Mouse (Mus musculus) megakaryocyte, embryonic 14.5 days (primary cell): ENCODE measurements at regions not wholly inside any gene's neighbourhood (a gene's known extent, or its start where the extent isn't known, plus 50 kb on each side); places are given as distances from the start of the nearest gene placed in this dataset.

Experiments
- FLI1 ChIP-seq: IDR thresholded peaks from 2 replicates; pipeline ENCODE4 v1.6.1; 2012; ENCODE audit warnings: low read length, inconsistent platforms, mixed read lengths
- GATA1 ChIP-seq: IDR thresholded peaks from 3 replicates; pipeline ENCODE4 v1.6.1; 2012; ENCODE audit warnings: mixed read lengths, low read length, inconsistent platforms, borderline replicate concordance

GRCm38 (mm10) chr9:56562440-56562839 is 144.0 kb downstream of the Hmg20a start:
- TF ChIP-seq GATA1 (no peak), FLI1 (no peak)
